Mouse (Mus musculus) MEL (cell line): ENCODE measurements around the gene Pard3. TPM values are rescaled to one million over a fixed set of nuclear protein-coding genes. Genes with fewer than 3 reads are reported as not detected.

Experiments used
- DNase-seq: peaks from one replicate; pipeline ENCODE4 v3.0.0; 2011; ENCODE audit warnings: low read depth, low spot score
- H3K27ac ChIP-seq: 2 replicates; pipeline ENCODE4 v1.5.1; 2012; ENCODE audit warnings: low read depth, mild to moderate bottlenecking, control low read depth, low read length, moderate library complexity; ENCODE audit not compliant: control insufficient read depth
- H3K27me3 ChIP-seq, 2 experiments: fragments of 150-350 bp in 1 of 2; sonication (generic) in 1 of 2; 2 replicates each; pipeline ENCODE4 v1.6.1; 2012; ENCODE audit warnings: low read length in 2 of 2, mild to moderate bottlenecking in 2 of 2, improper control_type of control experiment in 1 of 2, moderate library complexity in 1 of 2; ENCODE audit not compliant: insufficient read depth in 2 of 2, control insufficient read depth in 1 of 2
- H3K36me3 ChIP-seq, 2 experiments: 2 replicates each; pipeline ENCODE4 v1.6.1; 2012 to 2014; ENCODE audit warnings: low read length in 2 of 2, improper control_type of control experiment in 1 of 2, inconsistent platforms in 1 of 2, mild to moderate bottlenecking in 1 of 2; ENCODE audit not compliant: insufficient read depth in 2 of 2, control insufficient read depth in 1 of 2
- H3K4me1 ChIP-seq, 2 experiments: fragments of 150-350 bp in 1 of 2; sonication (generic) in 1 of 2; 2 replicates each; pipeline ENCODE4 v1.6.1; 2012; ENCODE audit warnings: low read length in 2 of 2, improper control_type of control experiment in 1 of 2, mild to moderate bottlenecking in 1 of 2; ENCODE audit not compliant: insufficient read depth in 2 of 2, control insufficient read depth in 1 of 2
- H3K4me3 ChIP-seq, 2 experiments: fragments of 150-350 bp in 1 of 2; sonication (generic) in 1 of 2; 2 replicates each; pipeline ENCODE4 v1.5.1; 2012; ENCODE audit warnings: low read depth in 2 of 2, low read length in 2 of 2, mild to moderate bottlenecking in 2 of 2, moderate library complexity in 2 of 2, control low read depth in 1 of 2, improper control_type of control experiment in 1 of 2; ENCODE audit not compliant: control insufficient read depth in 1 of 2, insufficient read depth in 1 of 2
- H3K79me2 ChIP-seq: 2 replicates; pipeline ENCODE4 v1.6.1; 2012; ENCODE audit warnings: mild to moderate bottlenecking, low read length, moderate library complexity; ENCODE audit not compliant: control insufficient read depth, poor library complexity, insufficient read depth
- H3K9ac ChIP-seq: 2 replicates; pipeline ENCODE4 v1.6.1; 2012; ENCODE audit warnings: low read depth, mild to moderate bottlenecking, control low read depth, low read length, moderate library complexity; ENCODE audit not compliant: control insufficient read depth, poor library complexity, severe bottlenecking
- H3K9me3 ChIP-seq: fragments of 150-350 bp; sonication (generic); replicated peaks from 2 replicates; pipeline ENCODE4 v1.6.1; 2012; ENCODE audit warnings: mild to moderate bottlenecking, low read length, improper control_type of control experiment, moderate library complexity; ENCODE audit not compliant: insufficient read depth
- BHLHE40 ChIP-seq: IDR thresholded peaks from 2 replicates; pipeline ENCODE4 v1.6.1; 2012; ENCODE audit warnings: low read depth, mild to moderate bottlenecking, inconsistent platforms, low read length, improper control_type of control experiment, borderline replicate concordance
- CHD1 ChIP-seq: IDR thresholded peaks from 2 replicates; pipeline ENCODE4 v1.6.1; 2012; ENCODE audit warnings: low read depth, mild to moderate bottlenecking, inconsistent platforms, low read length, improper control_type of control experiment
- E2F4 ChIP-seq: IDR thresholded peaks from 2 replicates; pipeline ENCODE4 v1.6.1; 2011; ENCODE audit warnings: low read depth, low read length, improper control_type of control experiment, borderline replicate concordance
- GABPA ChIP-seq: IDR thresholded peaks from 2 replicates; pipeline ENCODE4 v1.6.1; 2012; ENCODE audit warnings: low read depth, mild to moderate bottlenecking, inconsistent platforms, low read length, improper control_type of control experiment, moderate library complexity
- GATA1 ChIP-seq: IDR thresholded peaks from 2 replicates; pipeline ENCODE4 v1.6.1; 2011; ENCODE audit warnings: low read depth, low read length, improper control_type of control experiment
- HCFC1 ChIP-seq: IDR thresholded peaks from 2 replicates; pipeline ENCODE4 v1.6.1; 2012; ENCODE audit warnings: low read depth, mild to moderate bottlenecking, inconsistent platforms, low read length, improper control_type of control experiment, moderate library complexity
- MAFK ChIP-seq: IDR thresholded peaks from 2 replicates; pipeline ENCODE4 v1.6.1; 2011; ENCODE audit warnings: low read depth, mild to moderate bottlenecking, low read length, improper control_type of control experiment, borderline replicate concordance
- MAZ ChIP-seq: IDR thresholded peaks from 2 replicates; pipeline ENCODE4 v1.6.1; 2012; ENCODE audit warnings: low read depth, mild to moderate bottlenecking, inconsistent platforms, low read length, improper control_type of control experiment
- MXI1 ChIP-seq: IDR thresholded peaks from 2 replicates; pipeline ENCODE4 v1.6.1; 2011; ENCODE audit warnings: mild to moderate bottlenecking, low read depth, low read length, improper control_type of control experiment
- MYB ChIP-seq: IDR thresholded peaks from 2 replicates; pipeline ENCODE4 v1.6.1; 2011; ENCODE audit warnings: mild to moderate bottlenecking, low read depth, low read length, improper control_type of control experiment
- MYC ChIP-seq: IDR thresholded peaks from 2 replicates; pipeline ENCODE4 v1.6.1; 2011; ENCODE audit warnings: low read depth, mild to moderate bottlenecking, low read length, improper control_type of control experiment, moderate library complexity
- NELFE ChIP-seq: IDR thresholded peaks from 2 replicates; pipeline ENCODE4 v1.6.1; 2011; ENCODE audit warnings: low read depth, low read length, improper control_type of control experiment
- POLR2A ChIP-seq, 2 experiments: IDR thresholded peaks; 2 replicates each; pipeline ENCODE4 v1.6.1; 2011 to 2012; ENCODE audit warnings: low read length in 2 of 2, mild to moderate bottlenecking in 2 of 2, control low read depth in 1 of 2, improper control_type of control experiment in 1 of 2, low read depth in 1 of 2, moderate library complexity in 1 of 2; ENCODE audit not compliant: control insufficient read depth in 1 of 2, insufficient read depth in 1 of 2, poor library complexity in 1 of 2
- RAD21 ChIP-seq: IDR thresholded peaks from 2 replicates; pipeline ENCODE4 v1.6.1; 2011; ENCODE audit warnings: mild to moderate bottlenecking, low read depth, low read length, improper control_type of control experiment
- RCOR1 ChIP-seq: IDR thresholded peaks from 2 replicates; pipeline ENCODE4 v1.6.1; 2012; ENCODE audit warnings: low read depth, mild to moderate bottlenecking, inconsistent platforms, low read length, improper control_type of control experiment
- SIN3A ChIP-seq: IDR thresholded peaks from 2 replicates; pipeline ENCODE4 v1.6.1; 2012; ENCODE audit warnings: low read length, improper control_type of control experiment, inconsistent platforms
- SMC3 ChIP-seq: IDR thresholded peaks from 2 replicates; pipeline ENCODE4 v1.6.1; 2011; ENCODE audit warnings: low read depth, low read length, improper control_type of control experiment
- TBP ChIP-seq: IDR thresholded peaks from 2 replicates; pipeline ENCODE4 v1.8.0; 2011; ENCODE audit warnings: low read depth, low read length, improper control_type of control experiment
- TCF12 ChIP-seq: IDR thresholded peaks from 2 replicates; pipeline ENCODE4 v1.6.1; 2014; ENCODE audit warnings: low read depth, mild to moderate bottlenecking, inconsistent platforms, low read length, improper control_type of control experiment, moderate library complexity
- UBTF ChIP-seq: IDR thresholded peaks from 2 replicates; pipeline ENCODE4 v1.6.1; 2012; ENCODE audit warnings: low read depth, mild to moderate bottlenecking, inconsistent platforms, low read length, improper control_type of control experiment, moderate library complexity, borderline replicate concordance; ENCODE audit not compliant: insufficient read depth
- USF2 ChIP-seq, 2 experiments: IDR thresholded peaks; 2 replicates each; pipeline ENCODE4 v1.6.1; 2011 to 2012; ENCODE audit warnings: improper control_type of control experiment in 2 of 2, low read length in 2 of 2, borderline replicate concordance in 1 of 2, inconsistent platforms in 1 of 2, low read depth in 1 of 2, mild to moderate bottlenecking in 1 of 2; ENCODE audit not compliant: insufficient read depth in 1 of 2
- ZC3H11A ChIP-seq: IDR thresholded peaks from 2 replicates; pipeline ENCODE4 v1.6.1; 2012; ENCODE audit warnings: low read depth, mild to moderate bottlenecking, inconsistent platforms, low read length, improper control_type of control experiment
- ZKSCAN1 ChIP-seq: IDR thresholded peaks from 2 replicates; pipeline ENCODE4 v1.6.1; 2012; ENCODE audit warnings: low read depth, mild to moderate bottlenecking, inconsistent platforms, low read length, improper control_type of control experiment, moderate library complexity
- ZMIZ1 ChIP-seq: IDR thresholded peaks from 2 replicates; pipeline ENCODE4 v1.6.1; 2012; ENCODE audit warnings: low read depth, mild to moderate bottlenecking, inconsistent platforms, low read length, improper control_type of control experiment, moderate library complexity
- polyA plus RNA-seq, 2 experiments: library from polyadenylated mRNA; stranded (reverse) in 1 of 2; unstranded in 1 of 2; fragments of >175 nt in 1 of 2; fragments of >200 nt in 1 of 2; gene quantifications; 2 replicates each; pipeline versions ENCODE4 v1.2.1 to v1.2.4; 2012; ENCODE audit warnings: low replicate concordance in 2 of 2, low read depth in 1 of 2; ENCODE audit not compliant: insufficient read length in 2 of 2, insufficient read depth in 1 of 2, missing spikeins in 1 of 2
- total RNA-seq: library from RNA; depleted of rRNA; stranded (reverse); fragments of 300-350 nt; gene quantifications from 2 replicates; pipeline ENCODE4 v1.2.3, GENCODE M21; 2012

The Pard3 gene
- total and polyA plus RNA-seq, 3 experiments: not detected

GRCm38 (mm10) chr8:127341046-127341445 is 277.4 kb downstream of the Pard3 start:
- DNase-seq: no peak
- no peaks in the 10 kb centered on the region for H3K36me3 ChIP-seq
- H3K27me3 ChIP-seq: no peaks in the 10 kb centered on the region
- H3K9me3 ChIP-seq: no peaks in the 10 kb centered on the region
- no peak overlapping the region for H3K27ac ChIP-seq
- H3K9ac ChIP-seq: no peak overlapping the region
- TF ChIP-seq CHD1 (no peak), MAZ (no peak), E2F4 (no peak)
- H3K4me1 ChIP-seq: no peaks in the 10 kb centered on the region
- no peak overlapping the region for H3K4me3 ChIP-seq
- H3K79me2 ChIP-seq: no peaks in the 10 kb centered on the region

GRCm38 (mm10) chr8:127343115-127343514 is 279.4 kb downstream of the Pard3 start:
- Histone ChIP-seq H3K9me3 (no peaks in the 10 kb centered on the region), H3K4me1 (no peaks in the 10 kb centered on the region), H3K27me3 (no peaks in the 10 kb centered on the region), H3K27ac (no peak overlapping the region), H3K36me3 (no peaks in the 10 kb centered on the region), H3K4me3 (no peak overlapping the region), H3K9ac (no peak overlapping the region), H3K79me2 (no peaks in the 10 kb centered on the region)
- TF ChIP-seq E2F4: no peak
- TF ChIP-seq SIN3A: no peak
- TF ChIP-seq MYB: no peak
- no peak for TF ChIP-seq BHLHE40
- TF ChIP-seq ZC3H11A: no peak
- no peak for TF ChIP-seq UBTF
- no peak for TF ChIP-seq CHD1
- TF ChIP-seq ZMIZ1: no peak
- TF ChIP-seq POLR2A (IDR thresholded peaks at IDR 0.05; ENCODE audit: control insufficient read depth in 1 of 2, insufficient read depth in 1 of 2, low read depth in 1 of 2, low read length in 2 of 2, poor library complexity in 1 of 2): no peak
- no peak for TF ChIP-seq HCFC1
- no peak for DNase-seq

GRCm38 (mm10) chr8:127344421-127344820 is 280.7 kb downstream of the Pard3 start:
- no peaks in the 10 kb centered on the region for H3K9me3 ChIP-seq
- no peak for DNase-seq
- H3K9ac ChIP-seq: no peak overlapping the region
- no peaks in the 10 kb centered on the region for H3K79me2 ChIP-seq
- no peaks in the 10 kb centered on the region for H3K4me1 ChIP-seq
- no peak overlapping the region for H3K4me3 ChIP-seq
- H3K36me3 ChIP-seq: no peaks in the 10 kb centered on the region
- no peak overlapping the region for H3K27ac ChIP-seq
- TF ChIP-seq USF2 (IDR thresholded peaks at IDR 0.05; ENCODE audit: borderline replicate concordance in 1 of 2, insufficient read depth in 1 of 2, low read depth in 1 of 2, low read length in 2 of 2) (no peak), RCOR1 (no peak), TBP (no peak), MXI1 (no peak), RAD21 (no peak), ZKSCAN1 (no peak), CHD1 (no peak), POLR2A (IDR thresholded peaks at IDR 0.05; ENCODE audit: control insufficient read depth in 1 of 2, insufficient read depth in 1 of 2, low read depth in 1 of 2, low read length in 2 of 2, poor library complexity in 1 of 2) (no peak), E2F4 (no peak), MYC (no peak), NELFE (no peak), MAFK (no peak), GATA1 (no peak), TCF12 (no peak), SMC3 (no peak), SIN3A (no peak), GABPA (no peak)
- no peaks in the 10 kb centered on the region for H3K27me3 ChIP-seq
